10 mouse cellular contexts compared by ENCODE assay signal in the genomic region with DNA sequence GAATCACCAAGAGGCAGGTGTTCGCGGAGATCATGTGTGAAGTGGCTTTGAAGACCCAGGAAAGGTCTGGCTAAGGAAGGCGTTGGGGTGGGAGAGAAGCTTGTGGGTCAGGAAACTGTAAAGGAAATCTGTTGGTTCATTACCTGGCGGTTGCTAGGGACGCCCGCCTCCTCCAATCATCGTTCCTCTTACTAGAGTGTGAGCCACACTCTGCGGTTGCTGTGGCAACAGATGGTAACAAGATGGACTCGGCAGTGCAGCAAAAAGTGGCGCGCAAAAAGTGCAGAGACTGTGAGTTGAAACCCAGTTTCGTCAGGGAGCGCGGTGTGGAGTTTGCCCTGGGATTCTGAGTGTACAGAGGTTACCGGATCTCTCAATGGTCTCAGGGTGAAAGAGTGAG. TPM values are rescaled to one million over a fixed set of nuclear protein-coding genes. Genes with fewer than 3 reads are reported as not detected.
DNase-seq lines count a peak whose midpoint lies in the region; ATAC-seq lines count a peak whose summit lies in the region.
"Had no signal": no experiment of that assay in that cellular context is flagged by ENCODE, and none has a peak within 500 bp of the region (broad histone marks: within the 10 kb centered on the region; RNA-seq: fewer than 3 reads in every experiment).

Gene Hydin (plus strand): TSS at position 237 of the 400 bp plus-strand sequence.

- peak within 1 kb of the TSS; percentile 40 for H3K4me3 ChIP-seq in heart, embryonic 12.5 days
- H3K4me3 ChIP-seq in heart, embryonic 15.5 days = peak within 1 kb of the TSS; percentile 38
- H3K4me3 ChIP-seq in neural tube, embryonic 12.5 days = peak within 1 kb of the TSS; percentile 33
- H3K4me3 ChIP-seq: myocyte had no signal

- 1% methylated on average over 15 of the region's 15 CpGs for WGBS in heart, embryonic 12.5 days
- 1% methylated on average over 15 of the region's 15 CpGs for WGBS in heart, embryonic 15.5 days
- whole genome bisulfite sequencing in neural tube, embryonic 12.5 days = under 1% methylated on average over 15 of the region's 15 CpGs

- peak within 1 kb of the TSS; percentile 48; the same call in 1 of the 2 replicates for H3K9ac ChIP-seq in heart, embryonic 12.5 days
- H3K9ac ChIP-seq in heart, embryonic 15.5 days = no peak within 1 kb of the TSS
- H3K9ac ChIP-seq in neural tube, embryonic 12.5 days = peak within 1 kb of the TSS; percentile 35; the same call in 1 of the 2 replicates

- no peak within 1 kb of the TSS for H3K27ac ChIP-seq in heart, embryonic 12.5 days (ENCODE audit: poor library complexity, severe bottlenecking)
- H3K27ac ChIP-seq in heart, embryonic 15.5 days = no peak within 1 kb of the TSS
- no peak within 1 kb of the TSS for H3K27ac ChIP-seq in neural tube, embryonic 12.5 days

- 0 out of 2 replicates have a peak, but pooled peaks cover 4% of the 10 kb centered on the region for H3K27me3 ChIP-seq in heart, embryonic 12.5 days (replicated peaks)
- peaks cover 18% of the 10 kb centered on the region; the same call in 1 of the 2 replicates for H3K27me3 ChIP-seq in heart, embryonic 15.5 days
- H3K27me3 ChIP-seq in neural tube, embryonic 12.5 days (replicated peaks) = no peaks in the 10 kb centered on the region

- no peaks in the 10 kb centered on the region for H3K36me3 ChIP-seq in heart, embryonic 12.5 days
- H3K36me3 ChIP-seq in heart, embryonic 15.5 days = no peaks in the 10 kb centered on the region
- no peaks in the 10 kb centered on the region for H3K36me3 ChIP-seq in neural tube, embryonic 12.5 days
- H3K36me3 ChIP-seq: G1E had no signal

- H3K4me1 ChIP-seq in heart, embryonic 12.5 days (replicated peaks) = peaks cover 13% of the 10 kb centered on the region
- peaks cover 18% of the 10 kb centered on the region for H3K4me1 ChIP-seq in heart, embryonic 15.5 days (replicated peaks)
- H3K4me1 ChIP-seq in neural tube, embryonic 12.5 days = peaks cover 7% of the 10 kb centered on the region; the same call in 1 of the 2 replicates

- peak; percentile 59; the same call in 1 of the 2 replicates for ATAC-seq in heart, embryonic 12.5 days (ENCODE audit: insufficient number of reproducible peaks, low FRiP score)
- ATAC-seq in heart, embryonic 15.5 days (replicated peaks; ENCODE audit: insufficient number of reproducible peaks, insufficient read depth, low FRiP score, low read depth) = peak; percentile 64; the same call in 1 of the 2 replicates
- peak; percentile 87 for ATAC-seq in neural tube, embryonic 12.5 days (ENCODE audit: low FRiP score, low read depth)
- no peak for ATAC-seq in monocyte, adult 5-6 weeks (replicated peaks; ENCODE audit: insufficient number of reproducible peaks, low FRiP score, low TSS enrichment, poor library complexity, severe bottlenecking)

- no peaks in the 10 kb centered on the region for H3K9me3 ChIP-seq in heart, embryonic 12.5 days (replicated peaks)
- H3K9me3 ChIP-seq in heart, embryonic 15.5 days (replicated peaks) = no peaks in the 10 kb centered on the region
- no peaks in the 10 kb centered on the region for H3K9me3 ChIP-seq in neural tube, embryonic 12.5 days

- peak within 1 kb of the TSS; percentile 77 for H3K4me2 ChIP-seq in heart, embryonic 12.5 days
- peak within 1 kb of the TSS; percentile 66 for H3K4me2 ChIP-seq in heart, embryonic 15.5 days
- H3K4me2 ChIP-seq in neural tube, embryonic 12.5 days (replicated peaks) = peak within 1 kb of the TSS; percentile 65

- no peak for DNase-seq in heart, adult 18-20 months
- peak; percentile 85 to 90 for DNase-seq in cerebellum, postnatal 4 days (ENCODE audit: low spot score in 2 of 2)
- peak; percentile 84 for DNase-seq in kidney, postnatal 14 days
- peak; percentile 53 for DNase-seq in liver

RNA-seq across cellular contexts. Expression of gene Hydin, which starts in this region (rescaled TPM):
- 0.28 and 0.29 TPM in 2 replicates for polyA plus RNA-seq in heart, embryonic 12.5 days (2016; fragmentation: Nextera tagmentation; extraction: Ambion mirVana)
- under 1 TPM; 0.07 to 0.36 TPM for total RNA-seq in heart, adult 18-20 months (2021)
- 0.04 and 0.15 TPM in 2 replicates for polyA plus RNA-seq in heart, embryonic 15.5 days (2015; fragmentation: Nextera tagmentation; extraction: Ambion mirVana)
- polyA plus RNA-seq in neural tube, embryonic 12.5 days (2016; fragmentation: Nextera tagmentation; extraction: Ambion mirVana) = 0.13 and 0.16 TPM in 2 replicates
- not detected in 3 replicates for total RNA-seq in monocyte, adult 5-6 weeks (2017)
- polyA plus RNA-seq: G1E had no signal

Comparison
In these comparisons a context has a peak if more than half of its experiments do, and no peak if none do; other contexts are left out.
1. Peak in ATAC-seq, H3K4me3 ChIP-seq, H3K9ac ChIP-seq and H3K4me2 ChIP-seq in heart, embryonic 12.5 days; RNA of the gene not detected or under 1 TPM.
2. Peak in ATAC-seq, H3K4me3 ChIP-seq and H3K4me2 ChIP-seq in heart, embryonic 15.5 days; RNA of the gene not detected or under 1 TPM.
3. Peak in ATAC-seq, H3K4me3 ChIP-seq, H3K9ac ChIP-seq and H3K4me2 ChIP-seq in neural tube, embryonic 12.5 days; RNA of the gene not detected or under 1 TPM.
4. DNase-seq: peak in cerebellum, postnatal 4 days (2 of 2), kidney, postnatal 14 days (single experiment) and liver (single experiment); none in heart, adult 18-20 months (0 of 2).
5. Peak in every context shown above with its lines, with median percentiles within 50 percentile points of each other: H3K4me2 ChIP-seq and H3K4me3 ChIP-seq.